Mouse (Mus musculus) ES-E14 (cell line): Measurements from ENCODE around the gene Ip6k1. TPM values are rescaled to one million over a fixed set of nuclear protein-coding genes. Genes with fewer than 3 reads are reported as not detected.

Experiments
- DNase-seq: peaks from one replicate; pipeline ENCODE4 v3.0.0-alpha.2; 2013; ENCODE audit warnings: low read depth, low spot score
- H3K27ac ChIP-seq: 2 replicates; pipeline ENCODE4 v1.5.1; 2012; ENCODE audit warnings: low read depth, mild to moderate bottlenecking, low read length, moderate library complexity, mixed read lengths; ENCODE audit not compliant: poor library complexity, insufficient read depth, severe bottlenecking
- H3K36me3 ChIP-seq: 2 replicates; pipeline ENCODE4 v1.6.1; 2012; ENCODE audit warnings: mild to moderate bottlenecking, low read length, moderate library complexity, mixed read lengths; ENCODE audit not compliant: control insufficient read depth, poor library complexity, insufficient read depth, severe bottlenecking
- H3K4me1 ChIP-seq, 2 experiments: fragments of 150-350 bp in 1 of 2; sonication (generic) in 1 of 2; 2 replicates each; pipeline ENCODE4 v1.6.1; 2012; ENCODE audit warnings: low read length in 2 of 2, mild to moderate bottlenecking in 1 of 2, mixed read lengths in 1 of 2; ENCODE audit not compliant: control insufficient read depth in 2 of 2, insufficient read depth in 2 of 2, poor library complexity in 1 of 2
- H3K4me3 ChIP-seq, 2 experiments: fragments of 150-350 bp in 1 of 2; sonication (generic) in 1 of 2; 2 replicates each; pipeline ENCODE4 v1.5.1; 2012; ENCODE audit warnings: low read length in 2 of 2, low read depth in 1 of 2, mild to moderate bottlenecking in 1 of 2, mixed read lengths in 1 of 2; ENCODE audit not compliant: insufficient read depth in 1 of 2, poor library complexity in 1 of 2, severe bottlenecking in 1 of 2
- H3K9ac ChIP-seq: 2 replicates; pipeline ENCODE4 v1.6.1; 2012; ENCODE audit warnings: low read depth, mild to moderate bottlenecking, low read length, mixed read lengths; ENCODE audit not compliant: poor library complexity, insufficient read depth, severe bottlenecking
- H3K9me3 ChIP-seq: fragments of 150-350 bp; sonication (generic); 2 replicates; pipeline ENCODE4 v1.6.1; 2012; ENCODE audit warnings: low read depth, mild to moderate bottlenecking, low read length; ENCODE audit not compliant: control insufficient read depth, insufficient read depth
- CHD2 ChIP-seq: IDR thresholded peaks from 2 replicates; pipeline ENCODE4 v1.6.1; 2014; ENCODE audit warnings: mild to moderate bottlenecking, low read depth, low read length, inconsistent platforms
- HCFC1 ChIP-seq: IDR thresholded peaks from 2 replicates; pipeline ENCODE4 v1.6.1; 2012; ENCODE audit warnings: low read length, inconsistent platforms, borderline replicate concordance; ENCODE audit not compliant: insufficient read depth
- MAFK ChIP-seq: IDR thresholded peaks from 2 replicates; pipeline ENCODE4 v1.6.1; 2014; ENCODE audit warnings: mild to moderate bottlenecking, low read depth, low read length, inconsistent platforms; ENCODE audit not compliant: insufficient read depth
- ZC3H11A ChIP-seq: IDR thresholded peaks from 2 replicates; pipeline ENCODE4 v1.6.1; 2012; ENCODE audit warnings: low read depth, mild to moderate bottlenecking, inconsistent platforms, low read length, borderline replicate concordance
- ZNF384 ChIP-seq: IDR thresholded peaks from 2 replicates; pipeline ENCODE4 v1.6.1; 2012; ENCODE audit warnings: low read depth, low read length, inconsistent platforms
- in situ Hi-C, 2 experiments: fragments of 600-800 bp; cut with MboI; formaldehyde crosslinking; loops; one replicate each; pipeline ENCODE4 v1.15.1; 2025; ENCODE audit warnings: low sequenced_read_pairs in 2 of 2, inconsistent platforms in 1 of 2; ENCODE audit not compliant: unreplicated experiment in 2 of 2
- total RNA-seq: library from RNA; depleted of rRNA; stranded (reverse); fragments of 300-350 nt; gene quantifications from 2 replicates; pipeline ENCODE4 v1.2.3, GENCODE M21; 2012

Ip6k1 gene
- total RNA-seq, 1 experiment: 41.0 TPM

- TF ChIP-seq CHD2 (no peak), ZNF384 (no peak), MAFK (no peak), HCFC1 (no peak), ZC3H11A (no peak)
- no peak overlapping the region for H3K27ac ChIP-seq
- in situ Hi-C loops: no loop called here
- H3K36me3 ChIP-seq: peaks cover 9% of the 10 kb centered on the region; the same call in 1 of the 2 replicates
- H3K9me3 ChIP-seq: no peaks in the 10 kb centered on the region
- H3K4me3 ChIP-seq: no peak overlapping the region
- no peak for DNase-seq
- peaks cover 0 to 3% of the 10 kb centered on the region in 2 experiments; a peak in 1 of 4 replicates for H3K4me1 ChIP-seq
- no peak overlapping the region for H3K9ac ChIP-seq
Measured at GRCm38 (mm10) chr9:108026584-108026983, 24.3 kb downstream of the Ip6k1 start.

- Histone ChIP-seq H3K9ac (no peak overlapping the region), H3K27ac (no peak overlapping the region), H3K4me1 (peaks cover 4 to 7% of the 10 kb centered on the region in 2 experiments; a peak in 3 of 4 replicates), H3K9me3 (no peaks in the 10 kb centered on the region), H3K36me3 (peaks cover 10% of the 10 kb centered on the region; the same call in 1 of the 2 replicates), H3K4me3 (no peak overlapping the region)
- no peak for TF ChIP-seq ZC3H11A
- DNase-seq: no peak
- in situ Hi-C loops: no loop called here
Measured at GRCm38 (mm10) chr9:108027867-108028266, 25.6 kb downstream of the Ip6k1 start.

- in situ Hi-C loops: no loop called here
- no peak for DNase-seq
- 0 out of 4 replicates have a peak overlapping the region, but pooled peaks of 1 of the 2 experiments have one; percentile 21 for H3K4me3 ChIP-seq
- H3K36me3 ChIP-seq: peaks cover 12% of the 10 kb centered on the region; the same call in 1 of the 2 replicates
- H3K4me1 ChIP-seq: peaks cover 6 to 9% of the 10 kb centered on the region in 2 experiments
- no peaks in the 10 kb centered on the region for H3K9me3 ChIP-seq
- no peak overlapping the region for H3K9ac ChIP-seq
- no peak for TF ChIP-seq ZNF384
- no peak for TF ChIP-seq MAFK
- H3K27ac ChIP-seq: no peak overlapping the region
Measured at GRCm38 (mm10) chr9:108032126-108032525, 29.8 kb downstream of the Ip6k1 start.

GRCm38 (mm10) chr9:108035331-108036156 is 33.2 kb downstream of the Ip6k1 start:
- in situ Hi-C loops: no loop called here
- no peak for DNase-seq
- no peak overlapping the region for H3K9ac ChIP-seq
- no peak overlapping the region for H3K4me3 ChIP-seq
- H3K9me3 ChIP-seq: no peaks in the 10 kb centered on the region
- no peak overlapping the region for H3K27ac ChIP-seq
- H3K4me1 ChIP-seq: peaks cover 6 to 9% of the 10 kb centered on the region in 2 experiments
- peaks cover 12% of the 10 kb centered on the region for H3K36me3 ChIP-seq
- TF ChIP-seq MAFK: no peak
- TF ChIP-seq ZC3H11A: no peak
- no peak for TF ChIP-seq ZNF384
- TF ChIP-seq CHD2: no peak
- TF ChIP-seq HCFC1: no peak
